Mouse (Mus musculus) intestine, embryonic 16.5 days (tissue): ENCODE data around the gene Ube2g2. TPM values are rescaled to one million over a fixed set of nuclear protein-coding genes. Genes with fewer than 3 reads are reported as not detected.

Source experiments
- ATAC-seq: fragments of 200-750 bp; cut with Nextera tagmentation; 2 replicates; pipeline ENCODE4 v1.8.0; 2017; ENCODE audit warnings: moderate TSS enrichment, moderate library complexity
- H3K27ac ChIP-seq: fragments of 300-500 bp; sonication (generic); 2 replicates; pipeline ENCODE4 v1.5.1; 2014; ENCODE audit warnings: mild to moderate bottlenecking, low read length
- H3K27me3 ChIP-seq: fragments of 300-500 bp; sonication (generic); replicated peaks from 2 replicates; pipeline ENCODE4 v1.6.1; 2014; ENCODE audit warnings: low read length, control low read depth, mixed read lengths; ENCODE audit not compliant: control insufficient read depth, insufficient read depth
- H3K36me3 ChIP-seq: fragments of 300-500 bp; sonication (generic); 2 replicates; pipeline ENCODE4 v1.6.1; 2014; ENCODE audit warnings: low read length, control low read depth; ENCODE audit not compliant: control insufficient read depth, insufficient read depth
- H3K4me1 ChIP-seq: fragments of 300-500 bp; sonication (generic); 2 replicates; pipeline ENCODE4 v1.6.1; 2014; ENCODE audit warnings: low read length, control low read depth, mixed read lengths; ENCODE audit not compliant: control insufficient read depth, insufficient read depth
- H3K4me2 ChIP-seq: fragments of 300-500 bp; sonication (generic); 2 replicates; pipeline ENCODE4 v1.6.1; 2014; ENCODE audit warnings: low read depth, low read length, control low read depth
- H3K4me3 ChIP-seq: fragments of 300-500 bp; sonication (generic); 2 replicates; pipeline ENCODE4 v1.5.1; 2014; ENCODE audit warnings: mild to moderate bottlenecking, low read length
- H3K9ac ChIP-seq: fragments of 300-500 bp; sonication (generic); 2 replicates; pipeline ENCODE4 v1.6.1; 2014; ENCODE audit warnings: low read depth, low read length
- H3K9me3 ChIP-seq: fragments of 300-500 bp; sonication (generic); 2 replicates; pipeline ENCODE4 v1.6.1; 2016; ENCODE audit warnings: low read length, control low read depth; ENCODE audit not compliant: control insufficient read depth
- WGBS: fragments of 180-500 bp; shearing (Covaris S2); extraction: QIAGEN DNeasy Blood & Tissue Kit; methylation state at CpG from one replicate; pipeline ENCODE4 v1.1.7; 2014; 5-methylcytosine and 5-hydroxymethylcytosine counted together
- polyA plus RNA-seq: library from polyadenylated mRNA; unstranded; fragments of >200 nt; fragmentation: Nextera tagmentation; extraction: Ambion mirVana; gene quantifications from 2 replicates; pipeline ENCODE4 v1.2.1, GENCODE M21; 2015

Gene Ube2g2
- polyA plus RNA-seq, 1 experiment from 2014 or later: 68.6 TPM

GRCm38 (mm10) chr10:77647461-77647860, 25.4 kb downstream of the Ube2g2 start:
- WGBS: 74% methylated on average over 1 of the region's 1 CpGs
- H3K9ac ChIP-seq: no peak overlapping the region
- no peak for ATAC-seq
- no peaks in the 10 kb centered on the region for H3K4me1 ChIP-seq
- no peak overlapping the region for H3K4me3 ChIP-seq
- no peaks in the 10 kb centered on the region for H3K9me3 ChIP-seq
- H3K27me3 ChIP-seq: no peaks in the 10 kb centered on the region
- no peak overlapping the region for H3K27ac ChIP-seq
- peaks cover 15% of the 10 kb centered on the region; the same call in 1 of the 2 replicates for H3K36me3 ChIP-seq
- no peak overlapping the region for H3K4me2 ChIP-seq

GRCm38 (mm10) chr10:77647901-77648300, 25.8 kb downstream of the Ube2g2 start:
- H3K27me3 ChIP-seq: no peaks in the 10 kb centered on the region
- peaks cover 15% of the 10 kb centered on the region; the same call in 1 of the 2 replicates for H3K36me3 ChIP-seq
- H3K9ac ChIP-seq: no peak overlapping the region
- no peaks in the 10 kb centered on the region for H3K4me1 ChIP-seq
- ATAC-seq: no peak
- 82% methylated on average over 8 of the region's 8 CpGs for WGBS
- no peak overlapping the region for H3K4me2 ChIP-seq
- H3K4me3 ChIP-seq: no peak overlapping the region
- H3K9me3 ChIP-seq: no peaks in the 10 kb centered on the region
- no peak overlapping the region for H3K27ac ChIP-seq

- H3K4me3 ChIP-seq: no peak overlapping the region
- no peak overlapping the region for H3K4me2 ChIP-seq
- no peaks in the 10 kb centered on the region for H3K27me3 ChIP-seq
- no peak for ATAC-seq
- WGBS: 82% methylated on average over 9 of the region's 9 CpGs
- H3K9me3 ChIP-seq: no peaks in the 10 kb centered on the region
- no peak overlapping the region for H3K9ac ChIP-seq
- H3K36me3 ChIP-seq: no peaks in the 10 kb centered on the region
- H3K27ac ChIP-seq: no peak overlapping the region
- H3K4me1 ChIP-seq: no peaks in the 10 kb centered on the region
These were observed 30.0 kb downstream of the Ube2g2 start for GRCm38 (mm10) chr10:77652046-77652445.

GRCm38 (mm10) chr10:77658286-77658994, 36.4 kb downstream of the Ube2g2 start:
- WGBS: 53% methylated on average over 15 of the region's 15 CpGs
- H3K27ac ChIP-seq: no peak overlapping the region

GRCm38 (mm10) chr10:77663949-77664665, 42.0 kb downstream of the Ube2g2 start:
- ATAC-seq: no peak

More at GRCm38 (mm10) chr10:77658286-77658994, 36.4 kb downstream of the Ube2g2 start:
- Histone ChIP-seq H3K9me3 (no peaks in the 10 kb centered on the region), H3K4me1 (no peaks in the 10 kb centered on the region), H3K4me3 (no peak overlapping the region), H3K36me3 (no peaks in the 10 kb centered on the region), H3K27me3 (no peaks in the 10 kb centered on the region), H3K9ac (no peak overlapping the region), H3K4me2 (no peak overlapping the region)
- ATAC-seq: no peak

GRCm38 (mm10) chr10:77666342-77666741, 44.3 kb downstream of the Ube2g2 start:
- Histone ChIP-seq H3K9ac (no peak overlapping the region), H3K4me2 (no peak overlapping the region), H3K4me1 (no peaks in the 10 kb centered on the region), H3K4me3 (no peak overlapping the region), H3K36me3 (no peaks in the 10 kb centered on the region), H3K9me3 (no peaks in the 10 kb centered on the region), H3K27ac (no peak overlapping the region), H3K27me3 (no peaks in the 10 kb centered on the region; the same call in none of the 2 replicates)
- 61% methylated on average over 8 of the region's 8 CpGs for WGBS
- no peak for ATAC-seq

More at GRCm38 (mm10) chr10:77663949-77664665, 42.0 kb downstream of the Ube2g2 start:
- Histone ChIP-seq H3K4me1 (no peaks in the 10 kb centered on the region), H3K4me3 (no peak overlapping the region), H3K27ac (no peak overlapping the region), H3K4me2 (no peak overlapping the region), H3K36me3 (no peaks in the 10 kb centered on the region), H3K9ac (no peak overlapping the region), H3K27me3 (no peaks in the 10 kb centered on the region; the same call in none of the 2 replicates), H3K9me3 (no peaks in the 10 kb centered on the region)
- 37% methylated on average over 43 of the region's 43 CpGs for WGBS

GRCm38 (mm10) chr10:77667402-77667801, 45.3 kb downstream of the Ube2g2 start:
- Histone ChIP-seq H3K36me3 (no peaks in the 10 kb centered on the region), H3K27me3 (no peaks in the 10 kb centered on the region; the same call in none of the 2 replicates), H3K9ac (no peak overlapping the region), H3K4me3 (no peak overlapping the region), H3K4me2 (no peak overlapping the region), H3K4me1 (no peaks in the 10 kb centered on the region), H3K9me3 (no peaks in the 10 kb centered on the region), H3K27ac (no peak overlapping the region)
- ATAC-seq: no peak
- 82% methylated on average over 4 of the region's 4 CpGs for WGBS

GRCm38 (mm10) chr10:77670710-77671109, 48.6 kb downstream of the Ube2g2 start:
- no peak overlapping the region for H3K9ac ChIP-seq
- no peak for ATAC-seq
- no peaks in the 10 kb centered on the region for H3K36me3 ChIP-seq
- no peak overlapping the region for H3K27ac ChIP-seq
- no peaks in the 10 kb centered on the region for H3K9me3 ChIP-seq
- no peak overlapping the region for H3K4me2 ChIP-seq
- H3K27me3 ChIP-seq: no peaks in the 10 kb centered on the region
- H3K4me1 ChIP-seq: no peaks in the 10 kb centered on the region
- WGBS: 72% methylated on average over 4 of the region's 4 CpGs
- no peak overlapping the region for H3K4me3 ChIP-seq

GRCm38 (mm10) chr10:77671519-77671918, 49.4 kb downstream of the Ube2g2 start:
- no peaks in the 10 kb centered on the region for H3K36me3 ChIP-seq
- H3K9ac ChIP-seq: no peak overlapping the region
- H3K4me1 ChIP-seq: no peaks in the 10 kb centered on the region
- no peak overlapping the region for H3K4me2 ChIP-seq
- no peak overlapping the region for H3K4me3 ChIP-seq
- H3K27me3 ChIP-seq: no peaks in the 10 kb centered on the region
- peak; percentile 52 for ATAC-seq
- WGBS: 38% methylated on average over 4 of the region's 4 CpGs
- H3K9me3 ChIP-seq: no peaks in the 10 kb centered on the region
- H3K27ac ChIP-seq: no peak overlapping the region
